Mouse (Mus musculus) cerebellum, postnatal 25 days (tissue): Measurements from ENCODE around the gene Abtb1.

Experiments
- DNase-seq, 2 experiments: peaks; one replicate each; pipeline ENCODE4 v3.0.0; 2021; ENCODE audit warnings: mixed read lengths in 2 of 2

Gene Abtb1

GRCm38 (mm10) chr6:88854509-88854908 lies 12.7 kb upstream of the Abtb1 start:
- no peak for DNase-seq

DNA sequence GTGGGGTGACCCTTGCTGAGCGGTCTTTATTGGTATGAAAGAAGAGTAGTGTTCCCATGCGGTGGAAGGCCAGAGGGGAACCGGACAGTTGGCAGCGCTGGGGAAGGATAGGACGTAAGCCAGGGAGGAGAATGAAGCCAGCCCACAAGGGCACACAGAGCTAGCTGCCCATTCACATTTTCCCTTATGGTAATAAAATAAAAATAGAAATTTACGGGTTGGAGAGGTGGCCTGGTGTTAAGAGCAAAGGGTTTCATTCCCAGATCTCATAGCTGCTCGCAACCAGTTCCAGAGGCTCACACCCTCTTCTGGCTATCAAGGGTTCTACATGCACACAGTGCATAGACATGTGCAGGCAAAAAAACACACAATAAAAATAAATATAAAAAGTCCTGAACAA lies 8.2 kb upstream of the Abtb1 start:
- DNase-seq, result peak in 1 of 2 experiments; percentile 74

DNA sequence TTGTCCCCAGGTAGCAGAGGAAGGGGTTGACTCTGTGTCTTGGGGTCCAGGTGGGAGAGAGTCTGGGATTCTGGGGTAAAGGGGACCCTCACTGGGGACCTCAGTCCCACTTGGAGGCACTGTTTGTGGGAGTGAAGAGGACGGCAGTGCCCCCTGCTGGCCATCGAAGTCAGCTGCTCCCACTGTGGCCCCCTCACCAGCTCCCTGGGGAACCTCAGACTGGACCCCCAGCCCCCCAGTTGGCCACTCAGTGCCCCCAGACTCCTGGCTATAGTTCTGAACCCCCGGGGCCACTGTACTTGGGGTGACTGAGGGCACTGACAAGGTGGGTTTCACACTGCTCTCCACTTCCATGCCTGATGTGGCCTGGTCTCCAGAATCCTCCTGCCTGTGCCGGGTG lies 7.5 kb upstream of the Abtb1 start:
- DNase-seq, result peak in 1 of 2 experiments; percentile 66

DNA sequence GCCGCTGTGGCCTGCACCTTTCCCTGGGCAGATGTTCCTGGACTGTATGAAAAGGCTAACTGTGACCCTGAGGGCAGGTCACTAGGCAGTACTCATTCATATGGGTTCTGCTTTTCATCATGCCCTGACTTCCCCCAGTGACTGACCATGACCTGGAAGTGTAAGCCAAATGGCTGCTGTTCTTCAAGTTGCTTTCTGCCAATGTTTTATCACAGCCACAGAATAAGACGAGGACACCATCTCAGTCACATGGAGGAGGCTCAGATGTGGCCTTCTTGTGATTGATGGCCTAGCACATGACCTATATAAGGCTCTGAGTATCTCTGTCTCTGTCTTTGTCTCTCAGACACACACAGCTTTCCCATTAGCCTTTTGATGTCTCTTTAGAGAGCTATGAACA lies 5.8 kb upstream of the Abtb1 start:
- no peak for DNase-seq

- no peak for DNase-seq
These were observed 3.2 kb upstream of the Abtb1 start for GRCm38 (mm10) chr6:88844901-88845565.

DNA sequence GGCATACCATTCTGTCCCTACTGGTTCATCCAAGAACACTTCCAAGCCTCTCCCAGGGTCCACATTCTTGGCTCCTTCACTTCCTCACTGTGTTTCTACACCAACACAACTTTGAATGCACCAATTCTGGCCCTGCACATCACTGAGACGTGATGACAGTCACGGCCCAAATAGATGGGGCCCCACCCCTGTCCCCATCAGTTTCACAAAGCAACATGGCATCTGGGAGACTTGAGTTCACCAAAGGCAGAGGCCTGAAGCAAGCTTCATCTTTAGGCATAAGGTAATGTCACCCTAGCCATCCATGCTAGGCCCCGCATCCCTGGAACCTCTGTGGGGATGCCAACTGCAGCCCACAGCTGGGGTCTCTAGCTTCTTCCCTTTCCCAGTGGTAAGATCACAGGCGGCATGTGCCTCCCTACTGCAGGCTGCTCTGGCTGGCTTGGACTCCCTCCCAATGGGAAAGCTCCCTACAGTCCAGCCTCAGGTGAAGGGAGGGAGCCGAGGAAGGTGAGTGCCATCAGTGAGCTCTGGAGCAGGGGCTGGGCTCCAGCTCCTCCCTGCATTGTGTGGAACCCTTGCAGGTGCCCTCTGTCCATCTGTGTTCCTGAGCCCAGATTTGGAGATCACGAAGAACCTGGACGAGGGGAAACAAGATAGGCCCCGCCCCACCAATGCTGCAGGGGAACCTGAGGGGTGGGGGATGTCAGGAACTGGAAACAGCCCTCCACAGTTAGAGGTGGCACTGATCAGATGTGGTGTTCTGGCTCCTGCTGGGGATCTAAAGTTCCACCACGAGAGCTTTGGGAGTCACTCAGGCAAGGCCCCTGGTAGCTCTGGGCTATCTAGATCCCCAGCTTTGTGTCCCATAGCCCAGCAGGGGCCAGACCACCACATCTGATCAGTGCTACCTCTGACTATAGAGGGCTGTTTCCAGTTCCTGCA lies 2.3 kb upstream of the Abtb1 start:
- no peak for DNase-seq

DNA sequence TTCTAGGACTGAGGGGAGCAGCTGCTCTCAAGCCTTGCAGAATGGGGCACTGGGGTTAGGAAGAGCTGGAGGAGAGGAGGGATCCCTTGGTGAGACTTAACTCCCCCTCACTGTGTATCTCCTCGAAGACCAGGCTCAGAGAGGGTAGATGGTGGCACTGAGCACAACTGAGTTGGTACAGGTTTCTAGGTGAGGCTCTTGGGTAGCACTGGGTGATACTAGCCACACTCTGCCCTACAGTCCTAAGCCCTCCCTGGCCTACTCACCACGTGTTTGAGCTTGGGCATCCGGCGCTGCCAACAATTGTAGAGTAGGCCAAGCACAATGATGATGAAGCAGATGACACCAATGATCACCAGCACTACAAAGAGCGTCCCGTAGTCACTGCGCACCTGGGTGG lies 1.5 kb upstream of the Abtb1 start:
- peak in 1 of 2 experiments; percentile 49 for DNase-seq

- DNase-seq, result no peak
These were observed 957 bp upstream of the Abtb1 start for GRCm38 (mm10) chr6:88842731-88843151.

GRCm38 (mm10) chr6:88841514-88841780 lies 337 bp downstream of the Abtb1 start:
- DNase-seq, result no peak

GRCm38 (mm10) chr6:88840791-88841513 lies 832 bp downstream of the Abtb1 start:
- no peak for DNase-seq

DNA sequence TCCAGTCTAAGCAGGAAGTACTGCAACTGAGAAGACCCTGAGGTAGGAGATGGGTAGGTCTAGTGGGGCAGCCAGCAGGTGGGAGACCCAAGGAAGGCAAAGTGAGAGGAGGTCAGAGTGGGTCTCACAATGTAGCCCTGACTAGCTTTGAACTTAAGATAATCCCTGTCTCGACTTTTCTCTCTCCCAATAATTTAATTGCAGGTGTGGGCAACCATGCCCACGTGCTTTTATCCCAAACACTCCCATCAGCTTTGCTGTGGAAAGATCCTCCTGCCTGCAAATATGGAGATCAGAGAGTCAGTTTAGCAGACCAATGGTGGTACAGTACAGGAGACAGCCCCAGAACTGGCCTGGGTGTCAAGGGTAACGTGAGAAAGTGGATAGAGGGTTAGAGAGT lies 1.6 kb downstream of the Abtb1 start:
- no peak for DNase-seq

GRCm38 (mm10) chr6:88839135-88839970 lies 2.4 kb downstream of the Abtb1 start:
- peak; percentile 72 to 78 for DNase-seq

- DNase-seq, result peak in 1 of 2 experiments; percentile 30
These were observed 3.2 kb downstream of the Abtb1 start for GRCm38 (mm10) chr6:88838613-88839012.

DNA sequence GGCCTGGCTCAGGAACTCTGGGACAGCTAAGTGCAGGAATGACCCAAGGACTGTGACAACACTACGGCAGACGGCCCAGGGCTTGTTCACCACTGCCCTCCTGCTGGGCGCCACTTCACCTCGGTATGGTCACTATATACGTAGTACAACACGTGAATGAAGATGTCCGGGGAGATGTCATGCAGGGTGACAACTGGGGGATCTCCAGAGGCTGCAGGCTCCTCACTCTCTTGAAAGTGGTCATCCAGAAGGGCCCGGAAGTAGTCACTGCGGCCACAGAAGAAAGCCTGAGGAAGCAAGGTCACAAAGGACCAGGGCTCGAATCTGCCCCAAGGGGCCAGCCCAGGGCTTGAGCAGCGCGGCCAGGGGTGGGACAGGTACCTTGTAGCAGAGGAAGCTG lies 3.8 kb downstream of the Abtb1 start:
- no peak for DNase-seq

DNA sequence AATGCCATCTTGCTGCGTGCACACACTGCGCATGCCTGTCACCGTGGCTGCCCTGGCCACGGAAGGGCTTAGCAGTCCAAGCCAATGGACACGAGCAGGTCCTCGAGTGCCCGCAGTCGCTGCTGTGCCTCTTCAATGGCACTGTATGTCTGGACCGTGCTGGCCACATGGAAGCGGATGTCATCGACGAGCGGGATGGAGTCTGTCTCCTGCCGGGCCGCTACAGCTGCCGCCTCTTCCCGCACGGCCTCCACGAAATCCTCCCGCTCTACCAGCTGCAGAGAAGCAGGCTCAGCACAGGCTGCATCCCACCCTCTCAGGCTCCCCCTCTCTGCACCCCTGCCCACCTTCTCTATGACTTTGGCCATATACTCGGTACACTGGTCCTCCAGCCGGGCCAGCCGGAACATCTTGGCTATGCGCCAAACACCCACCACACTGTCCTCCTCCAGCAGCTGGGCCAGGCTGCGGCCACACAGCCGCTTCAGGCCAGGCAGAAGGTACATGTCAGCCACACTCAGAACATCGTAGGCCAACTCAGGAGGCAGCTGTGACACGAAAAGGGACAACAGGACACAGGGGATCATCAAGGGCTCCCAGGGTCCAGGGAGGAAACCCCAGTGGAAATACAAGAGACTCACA lies 5.5 kb downstream of the Abtb1 start:
- DNase-seq, result no peak

- peak in 1 of 2 experiments; percentile 27 for DNase-seq
These were observed 6.7 kb downstream of the Abtb1 start for GRCm38 (mm10) chr6:88835047-88835446.

GRCm38 (mm10) chr6:88833340-88834140 lies 8.2 kb downstream of the Abtb1 start:
- DNase-seq, result no peak

DNA sequence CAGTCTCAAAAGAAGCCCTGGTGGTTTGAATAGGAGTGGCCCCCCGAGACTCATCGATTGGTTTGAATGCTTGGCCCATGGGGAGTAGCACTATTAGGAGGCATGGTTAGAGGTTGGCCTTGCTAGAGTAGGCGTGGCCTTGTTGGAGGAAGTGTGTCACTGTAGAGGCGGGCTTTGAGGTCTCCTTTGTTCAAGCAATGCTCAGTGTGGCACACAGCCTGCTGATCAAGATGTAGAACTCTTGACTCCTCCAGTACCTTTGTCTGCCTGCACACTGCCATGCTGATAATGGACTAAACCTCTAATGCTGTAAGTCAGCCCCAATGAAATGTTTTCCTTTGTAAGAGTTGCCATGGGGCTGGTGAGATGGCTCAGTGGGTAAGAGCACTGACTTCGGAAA lies 9.1 kb downstream of the Abtb1 start:
- no peak for DNase-seq

GRCm38 (mm10) chr6:88831456-88831855 lies 10.3 kb downstream of the Abtb1 start:
- DNase-seq, result peak; percentile 84 to 89

DNA sequence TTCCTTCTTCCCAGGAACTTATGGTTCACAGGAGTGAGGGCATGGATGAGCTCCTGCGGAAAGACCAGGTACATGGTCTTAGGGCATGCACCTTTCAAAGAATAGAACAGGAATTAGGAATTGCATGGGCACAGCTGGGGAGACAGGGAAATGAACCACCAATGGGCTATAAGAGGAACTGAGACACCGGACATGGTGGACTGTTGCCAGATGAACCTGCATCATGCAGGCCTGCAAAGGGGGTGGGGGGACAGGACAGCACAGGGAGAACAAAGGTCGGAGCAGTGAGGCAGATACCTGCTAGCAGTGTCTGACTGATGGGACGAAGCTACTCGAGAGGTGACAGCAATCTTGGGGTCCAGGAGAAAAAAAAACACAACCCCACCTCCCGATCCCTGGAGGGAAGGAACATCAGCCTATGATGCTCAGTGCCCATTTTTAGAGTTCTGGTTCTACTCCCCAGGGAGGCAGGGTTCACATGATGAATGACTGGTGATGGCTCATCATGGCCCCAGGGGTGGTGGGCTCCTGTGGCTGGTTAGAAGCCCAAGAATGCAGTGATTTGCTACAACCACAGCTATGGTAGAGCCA lies 11.6 kb downstream of the Abtb1 start:
- peak in 1 of 2 experiments; percentile 22 for DNase-seq

GRCm38 (mm10) chr6:88829579-88829978 lies 12.2 kb downstream of the Abtb1 start:
- DNase-seq, result no peak
